Mouse (Mus musculus): ENCODE measurements around the gene Cmtm2a.
"Not testable (repeated sequence)": the region's sequence is repeated elsewhere in the genome, so short reads cannot be mapped to it uniquely, and the experiment has no call there.

The Cmtm2a gene

GRCm38 (mm10) chr8:104293081-104293480 is at the start of gene Cmtm2a:
Cmtm2a (minus strand) TSS chr8:104293181.
- not testable (repeated sequence) for DNase-seq (ENCODE audit: low spot score in 2 of 2)

- DNase-seq (ENCODE audit: low spot score in 2 of 2), result no peak
Observed at GRCm38 (mm10) chr8:104342426-104342825, 49.4 kb upstream of the Cmtm2a start.

GRCm38 (mm10) chr8:104341678-104342077 is 48.7 kb upstream of the Cmtm2a start:
- no peak for DNase-seq (ENCODE audit: low spot score in 2 of 2)

GRCm38 (mm10) chr8:104341106-104341561 is 48.2 kb upstream of the Cmtm2a start:
- DNase-seq (ENCODE audit: low spot score in 2 of 2), result no peak

- peak; percentile 38 to 48 for DNase-seq (ENCODE audit: low spot score in 2 of 2)
Observed at GRCm38 (mm10) chr8:104340233-104341105, 47.5 kb upstream of the Cmtm2a start.

GRCm38 (mm10) chr8:104339983-104340232 is 46.9 kb upstream of the Cmtm2a start:
- no peak for DNase-seq (ENCODE audit: low spot score in 2 of 2)

GRCm38 (mm10) chr8:104339229-104339982 is 46.4 kb upstream of the Cmtm2a start, which contains the start of gene Cmtm3:
Cmtm3 (plus strand) TSS chr8:104339410.
- no peak for DNase-seq (ENCODE audit: low spot score in 2 of 2)

GRCm38 (mm10) chr8:104337890-104338289 is 44.9 kb upstream of the Cmtm2a start:
- DNase-seq (ENCODE audit: low spot score in 2 of 2), result no peak

- no peak for DNase-seq (ENCODE audit: low spot score in 2 of 2)
Observed at GRCm38 (mm10) chr8:104336806-104337205, 43.8 kb upstream of the Cmtm2a start.

- no peak for DNase-seq (ENCODE audit: low spot score in 2 of 2)
Observed at GRCm38 (mm10) chr8:104334196-104334595, 41.2 kb upstream of the Cmtm2a start.

- no peak for DNase-seq (ENCODE audit: low spot score in 2 of 2)
Observed at GRCm38 (mm10) chr8:104333786-104334185, 40.8 kb upstream of the Cmtm2a start.

GRCm38 (mm10) chr8:104332665-104333631 is 40.0 kb upstream of the Cmtm2a start:
- no peak for DNase-seq (ENCODE audit: low spot score in 2 of 2)

GRCm38 (mm10) chr8:104321930-104322329 is 28.9 kb upstream of the Cmtm2a start, which contains the start of gene Cmtm2b:
Cmtm2b (plus strand) TSS chr8:104322230.
- not testable (repeated sequence) for DNase-seq (ENCODE audit: low spot score in 2 of 2)

GRCm38 (mm10) chr8:104321267-104321666 is 28.3 kb upstream of the Cmtm2a start, which contains the start of gene Gm11020:
Gm11020 (plus strand) TSS chr8:104321567.
- DNase-seq (ENCODE audit: low spot score in 2 of 2), result not testable (repeated sequence)

GRCm38 (mm10) chr8:104313311-104313710 is 20.3 kb upstream of the Cmtm2a start:
- no peak for DNase-seq (ENCODE audit: low spot score in 2 of 2)

- DNase-seq (ENCODE audit: low spot score in 2 of 2), result not testable (repeated sequence)
Observed at GRCm38 (mm10) chr8:104312023-104312422, 19.0 kb upstream of the Cmtm2a start.

- DNase-seq (ENCODE audit: low spot score in 2 of 2), result not testable (repeated sequence)
Observed at GRCm38 (mm10) chr8:104309441-104310155, 16.6 kb upstream of the Cmtm2a start, which contains the start of the genes Gm45711 and Cmtm1. Gm45711 (minus strand) TSS chr8:104310081. Cmtm1 (minus strand) TSS chr8:104310145.

GRCm38 (mm10) chr8:104308341-104308740 is 15.4 kb upstream of the Cmtm2a start:
- DNase-seq (ENCODE audit: low spot score in 2 of 2), result not testable (repeated sequence)

GRCm38 (mm10) chr8:104304962-104305361 is 12.0 kb upstream of the Cmtm2a start:
- no peak for DNase-seq (ENCODE audit: low spot score in 2 of 2)

GRCm38 (mm10) chr8:104302536-104302935 is 9.6 kb upstream of the Cmtm2a start:
- not testable (repeated sequence) for DNase-seq (ENCODE audit: low spot score in 2 of 2)
